Mouse (Mus musculus): ENCODE results near the gene Pxn. TPM values are rescaled to one million over a fixed set of nuclear protein-coding genes. Genes with fewer than 3 reads are reported as not detected.
A peak's percentile ranks its signal among the peaks of the same experiment; 100 is the strongest.

Pxn gene
- polyA plus RNA-seq, 1 experiment from 2014 or later: 56.1 TPM

- H3K36me3 ChIP-seq: 0 out of 2 replicates have a peak, but pooled peaks cover 3% of the 10 kb centered on the region
- no peaks in the 10 kb centered on the region for H3K9me3 ChIP-seq (replicated peaks)
- H3K4me3 ChIP-seq (replicated peaks): no peak overlapping the region
- peak overlapping the region; percentile 32 for H3K4me2 ChIP-seq
- ATAC-seq (replicated peaks; ENCODE audit: low FRiP score): no peak
- peaks cover 88% of the 10 kb centered on the region for H3K4me1 ChIP-seq
- H3K27ac ChIP-seq: peak overlapping the region; percentile 86
- H3K9ac ChIP-seq: peak overlapping the region; percentile 33; the same call in 1 of the 2 replicates
- 0 out of 2 replicates have a peak, but pooled peaks cover 3% of the 10 kb centered on the region for H3K27me3 ChIP-seq
- 20% methylated on average over 8 of the region's 8 CpGs for WGBS
Observed at GRCm38 (mm10) chr5:115534856-115535255, 28.4 kb downstream of the Pxn start.

DNA sequence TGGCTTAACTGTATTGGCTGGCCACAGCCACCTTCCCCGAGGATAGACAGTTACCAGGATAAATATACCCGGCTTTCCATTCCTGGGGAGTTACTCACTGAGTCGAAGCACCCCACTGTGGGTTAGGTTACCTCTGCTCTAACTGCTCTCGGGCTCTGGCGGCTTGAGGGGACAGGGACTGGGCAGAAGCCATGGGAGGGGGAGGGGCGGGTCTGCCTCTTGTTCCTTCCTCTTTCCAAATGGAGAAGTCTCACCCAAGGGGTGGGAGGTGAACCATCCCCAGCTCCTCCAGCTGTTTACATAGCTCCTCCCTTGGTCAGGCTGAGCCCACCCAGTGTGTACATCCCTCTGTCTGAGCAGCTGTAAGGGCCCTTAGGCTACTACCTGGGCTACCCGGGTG is 29.2 kb downstream of the Pxn start:
- Histone ChIP-seq H3K4me3 (replicated peaks) (no peak overlapping the region), H3K27me3 (0 out of 2 replicates have a peak, but pooled peaks cover 3% of the 10 kb centered on the region), H3K4me2 (0 out of 2 replicates have a peak overlapping the region, but pooled peaks have one; percentile 4), H3K4me1 (peaks cover 80% of the 10 kb centered on the region), H3K27ac (0 out of 2 replicates have a peak overlapping the region, but pooled peaks have one; percentile 86), H3K36me3 (0 out of 2 replicates have a peak, but pooled peaks cover 3% of the 10 kb centered on the region), H3K9ac (no peak overlapping the region), H3K9me3 (replicated peaks) (no peaks in the 10 kb centered on the region)
- 28% methylated on average over 7 of the region's 7 CpGs for WGBS
- ATAC-seq (replicated peaks; ENCODE audit: low FRiP score): no peak

GRCm38 (mm10) chr5:115538017-115538692 is 31.7 kb downstream of the Pxn start:
- H3K4me2 ChIP-seq: peak overlapping the region; percentile 30
- 0 out of 2 replicates have a peak, but pooled peaks have one; percentile 4 for ATAC-seq (replicated peaks; ENCODE audit: low FRiP score)
- peak overlapping the region; percentile 72 for H3K27ac ChIP-seq
- 0 out of 2 replicates have a peak overlapping the region, but pooled peaks have one; percentile 2 for H3K9ac ChIP-seq
- H3K27me3 ChIP-seq: 0 out of 2 replicates have a peak, but pooled peaks cover 3% of the 10 kb centered on the region
- H3K4me1 ChIP-seq: peaks cover 74% of the 10 kb centered on the region
- no peak overlapping the region for H3K4me3 ChIP-seq (replicated peaks)
- 68% methylated on average over 13 of the region's 13 CpGs for WGBS
- no peaks in the 10 kb centered on the region for H3K36me3 ChIP-seq
- no peaks in the 10 kb centered on the region for H3K9me3 ChIP-seq (replicated peaks)

- Histone ChIP-seq H3K4me3 (replicated peaks) (no peak overlapping the region), H3K9ac (no peak overlapping the region), H3K27me3 (0 out of 2 replicates have a peak, but pooled peaks cover 3% of the 10 kb centered on the region), H3K9me3 (replicated peaks) (no peaks in the 10 kb centered on the region), H3K36me3 (no peaks in the 10 kb centered on the region), H3K4me2 (peak overlapping the region; percentile 30), H3K27ac (peak overlapping the region; percentile 72), H3K4me1 (peaks cover 74% of the 10 kb centered on the region)
- peak; percentile 73 for ATAC-seq (replicated peaks; ENCODE audit: low FRiP score)
- under 1% methylated on average over 12 of the region's 12 CpGs for WGBS
Observed at GRCm38 (mm10) chr5:115538693-115539043, 32.2 kb downstream of the Pxn start.

GRCm38 (mm10) chr5:115542635-115543384 is 36.3 kb downstream of the Pxn start:
- H3K4me2 ChIP-seq: peak overlapping the region; percentile 52
- H3K9me3 ChIP-seq (replicated peaks): no peaks in the 10 kb centered on the region
- WGBS: 29% methylated on average over 19 of the region's 19 CpGs
- H3K27ac ChIP-seq: peak overlapping the region; percentile 90
- H3K27me3 ChIP-seq: 0 out of 2 replicates have a peak, but pooled peaks cover under 1% of the 10 kb centered on the region
- H3K4me3 ChIP-seq (replicated peaks): peak overlapping the region; percentile 23
- H3K4me1 ChIP-seq: peaks cover 78% of the 10 kb centered on the region
- ATAC-seq (replicated peaks; ENCODE audit: low FRiP score): no peak; the same call in 1 of the 2 replicates
- peaks cover 36% of the 10 kb centered on the region for H3K36me3 ChIP-seq
- H3K9ac ChIP-seq: 0 out of 2 replicates have a peak overlapping the region, but pooled peaks have one; percentile 17

- WGBS: 25% methylated on average over 17 of the region's 17 CpGs
- peaks cover 44% of the 10 kb centered on the region for H3K36me3 ChIP-seq
- H3K27ac ChIP-seq: peak overlapping the region; percentile 90
- H3K9ac ChIP-seq: peak overlapping the region; percentile 24; the same call in 1 of the 2 replicates
- peak overlapping the region; percentile 52 for H3K4me2 ChIP-seq
- H3K4me1 ChIP-seq: peaks cover 70% of the 10 kb centered on the region
- H3K27me3 ChIP-seq: no peaks in the 10 kb centered on the region
- no peaks in the 10 kb centered on the region for H3K9me3 ChIP-seq (replicated peaks)
- peak; percentile 61 for ATAC-seq (replicated peaks; ENCODE audit: low FRiP score)
- H3K4me3 ChIP-seq (replicated peaks): peak overlapping the region; percentile 23; the same call in 1 of the 2 replicates
Observed at GRCm38 (mm10) chr5:115543509-115544253, 37.2 kb downstream of the Pxn start.

DNA sequence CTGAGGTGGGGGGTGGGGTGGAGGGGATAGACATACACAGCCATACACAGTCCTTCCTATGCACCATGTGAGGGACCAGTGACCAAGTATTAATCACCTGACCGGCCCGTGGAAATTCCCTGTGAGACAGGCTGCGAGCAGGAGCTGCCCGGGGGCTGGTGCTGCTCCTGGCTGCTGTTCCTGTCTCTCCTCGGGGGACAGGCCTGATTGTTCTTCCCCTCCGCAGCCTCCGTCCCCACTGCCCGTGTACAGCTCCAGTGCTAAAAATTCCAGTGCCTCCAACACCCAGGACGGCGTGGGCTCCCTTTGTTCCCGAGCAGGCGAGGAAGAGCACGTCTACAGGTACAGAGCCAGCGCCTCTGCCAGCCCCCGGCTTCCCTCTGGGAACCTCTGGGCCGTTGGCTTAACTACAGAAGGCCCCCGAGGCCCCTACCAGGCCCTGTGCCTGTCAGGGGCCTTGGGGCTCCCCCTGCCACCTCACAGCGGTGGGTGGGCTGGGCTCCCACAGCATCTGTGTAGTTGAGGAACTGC is 38.2 kb downstream of the Pxn start:
- 55% methylated on average over 18 of the region's 18 CpGs for WGBS
- H3K9ac ChIP-seq: no peak overlapping the region
- H3K4me2 ChIP-seq: 0 out of 2 replicates have a peak overlapping the region, but pooled peaks have one; percentile 12
- H3K36me3 ChIP-seq: peaks cover 55% of the 10 kb centered on the region
- H3K27ac ChIP-seq: peak overlapping the region; percentile 90
- H3K27me3 ChIP-seq: no peaks in the 10 kb centered on the region
- no peaks in the 10 kb centered on the region for H3K9me3 ChIP-seq (replicated peaks)
- H3K4me3 ChIP-seq (replicated peaks): no peak overlapping the region
- peaks cover 62% of the 10 kb centered on the region for H3K4me1 ChIP-seq
- 0 out of 2 replicates have a peak, but pooled peaks have one; percentile 1 for ATAC-seq (replicated peaks; ENCODE audit: low FRiP score)

- H3K4me2 ChIP-seq: no peak overlapping the region
- no peaks in the 10 kb centered on the region for H3K27me3 ChIP-seq
- no peak for ATAC-seq (replicated peaks; ENCODE audit: low FRiP score)
- H3K4me3 ChIP-seq (replicated peaks): no peak overlapping the region
- H3K36me3 ChIP-seq: peaks cover 64% of the 10 kb centered on the region
- peak overlapping the region; percentile 90; the same call in 1 of the 2 replicates for H3K27ac ChIP-seq
- H3K9ac ChIP-seq: no peak overlapping the region
- no peaks in the 10 kb centered on the region for H3K9me3 ChIP-seq (replicated peaks)
- peaks cover 70% of the 10 kb centered on the region for H3K4me1 ChIP-seq
- WGBS: 89% methylated on average over 14 of the region's 14 CpGs
Observed at GRCm38 (mm10) chr5:115545636-115546035, 39.2 kb downstream of the Pxn start.

- Histone ChIP-seq H3K9ac (0 out of 2 replicates have a peak overlapping the region, but pooled peaks have one; percentile 16), H3K4me1 (peaks cover 67% of the 10 kb centered on the region), H3K9me3 (replicated peaks) (no peaks in the 10 kb centered on the region), H3K27ac (peak overlapping the region; percentile 74), H3K27me3 (no peaks in the 10 kb centered on the region), H3K4me3 (replicated peaks) (no peak overlapping the region), H3K36me3 (peaks cover 69% of the 10 kb centered on the region), H3K4me2 (no peak overlapping the region)
- no peak for ATAC-seq (replicated peaks; ENCODE audit: low FRiP score)
- WGBS: 59% methylated on average over 11 of the region's 11 CpGs
Observed at GRCm38 (mm10) chr5:115546536-115546935, 40.1 kb downstream of the Pxn start.

DNA sequence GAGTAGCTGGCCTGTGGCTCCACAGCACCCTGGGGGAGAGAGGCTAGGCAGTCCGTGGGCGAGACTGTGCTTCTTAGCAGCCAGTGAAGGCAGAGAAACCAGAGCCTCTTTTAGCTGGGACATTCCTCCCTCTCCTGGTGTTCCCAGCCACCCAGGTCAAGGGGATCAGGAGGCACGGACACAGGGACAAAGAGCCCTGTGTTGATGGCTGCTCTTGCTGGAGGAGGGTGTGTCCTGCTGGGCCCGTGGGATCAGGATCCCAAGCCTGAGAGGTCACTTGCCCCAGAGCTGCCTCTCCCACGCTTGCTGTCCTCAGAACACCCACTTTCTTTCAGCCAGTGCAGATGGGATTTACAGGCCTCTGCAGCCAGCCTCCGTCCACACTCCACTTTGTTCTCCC is 40.5 kb downstream of the Pxn start:
- H3K27ac ChIP-seq: peak overlapping the region; percentile 74
- 0 out of 2 replicates have a peak overlapping the region, but pooled peaks have one; percentile 16 for H3K9ac ChIP-seq
- 31% methylated on average over 6 of the region's 6 CpGs for WGBS
- no peak for ATAC-seq (replicated peaks; ENCODE audit: low FRiP score)
- H3K9me3 ChIP-seq (replicated peaks): no peaks in the 10 kb centered on the region
- peaks cover 64% of the 10 kb centered on the region for H3K4me1 ChIP-seq
- no peak overlapping the region for H3K4me3 ChIP-seq (replicated peaks)
- H3K4me2 ChIP-seq: no peak overlapping the region
- peaks cover 74% of the 10 kb centered on the region for H3K36me3 ChIP-seq
- no peaks in the 10 kb centered on the region for H3K27me3 ChIP-seq

DNA sequence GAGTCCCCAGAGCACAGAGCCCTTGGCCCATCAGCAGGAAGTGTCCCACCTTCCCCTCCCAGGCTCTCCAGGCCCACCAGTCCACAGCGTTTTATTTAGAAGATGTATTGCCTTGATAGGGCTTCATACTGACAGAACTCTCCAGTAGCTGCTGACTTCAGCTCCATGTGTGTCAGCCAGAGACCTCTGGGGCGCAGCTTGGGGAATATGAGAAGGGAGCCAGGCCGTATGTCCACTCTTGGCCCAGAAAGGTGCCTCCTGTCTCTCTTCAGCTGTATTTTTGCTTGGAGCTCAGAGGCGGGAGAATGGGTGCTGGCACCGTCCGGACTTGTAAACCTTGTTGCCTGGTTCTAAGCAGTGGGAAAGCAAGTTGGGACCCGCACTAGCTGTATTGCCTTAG is 40.9 kb downstream of the Pxn start:
- Histone ChIP-seq H3K27ac (peak overlapping the region; percentile 74), H3K36me3 (peaks cover 78% of the 10 kb centered on the region), H3K4me2 (no peak overlapping the region), H3K4me3 (replicated peaks) (no peak overlapping the region), H3K9ac (0 out of 2 replicates have a peak overlapping the region, but pooled peaks have one; percentile 16), H3K27me3 (no peaks in the 10 kb centered on the region), H3K4me1 (peaks cover 60% of the 10 kb centered on the region), H3K9me3 (replicated peaks) (no peaks in the 10 kb centered on the region)
- WGBS: 58% methylated on average over 7 of the region's 7 CpGs
- ATAC-seq (replicated peaks; ENCODE audit: low FRiP score): no peak
